Mouse (Mus musculus): ENCODE data around the gene Gm48552.

The Gm48552 gene

GRCm38 (mm10) chr10:81405588-81406201 lies 16.9 kb downstream of the Gm48552 start:
- DNase-seq (ENCODE audit: low spot score in 2 of 2) = peak; percentile 71 to 80

GRCm38 (mm10) chr10:81406504-81407440 lies 18.0 kb downstream of the Gm48552 start:
- no peak for DNase-seq (ENCODE audit: low spot score in 2 of 2)

DNA sequence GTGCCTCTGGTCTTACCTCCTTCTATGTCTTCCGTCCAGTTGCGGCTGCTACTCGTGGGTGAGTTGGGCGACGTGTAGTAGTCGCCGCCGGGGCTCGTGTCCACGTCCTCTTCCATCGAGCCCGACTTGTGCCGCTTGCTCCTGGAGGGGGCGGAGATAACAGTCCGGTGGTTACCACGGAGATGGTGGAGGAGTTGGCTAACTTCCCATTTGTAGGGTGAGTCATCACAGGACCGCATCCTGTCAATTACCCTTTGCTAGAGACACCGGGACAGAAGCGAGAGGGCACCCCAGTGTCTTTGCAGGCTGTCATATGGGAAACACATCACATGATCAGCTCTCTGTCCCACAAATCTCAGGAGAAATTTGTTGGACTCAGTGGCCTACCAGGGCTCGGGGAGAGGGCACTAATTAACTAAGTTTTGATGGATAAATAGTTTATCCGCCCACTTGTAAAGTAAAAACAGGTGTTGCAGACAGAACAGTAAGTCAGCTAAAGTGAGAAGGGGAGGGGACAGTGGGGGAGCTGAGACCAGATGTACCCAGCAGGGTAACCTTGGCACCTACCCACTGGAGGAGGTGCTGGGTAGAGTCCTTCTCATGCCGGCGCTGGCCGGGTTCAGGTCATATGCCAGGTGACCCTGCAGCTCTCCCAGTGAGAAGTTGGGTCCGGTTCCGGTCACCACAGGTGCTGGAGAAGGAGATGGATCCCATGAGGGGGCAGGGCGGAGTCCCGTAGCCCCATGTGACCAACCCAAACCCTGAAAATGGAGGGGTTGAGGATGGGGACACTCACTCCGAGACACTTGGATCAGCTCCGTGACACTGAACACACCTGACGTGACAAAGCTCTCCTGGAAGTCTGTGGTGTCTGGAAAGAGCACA lies 19.0 kb downstream of the Gm48552 start:
- peak; percentile 83 to 88 for DNase-seq (ENCODE audit: low spot score in 2 of 2)

- DNase-seq (ENCODE audit: low spot score in 2 of 2) = no peak
Observed at GRCm38 (mm10) chr10:81408424-81408729, 19.6 kb downstream of the Gm48552 start.

DNA sequence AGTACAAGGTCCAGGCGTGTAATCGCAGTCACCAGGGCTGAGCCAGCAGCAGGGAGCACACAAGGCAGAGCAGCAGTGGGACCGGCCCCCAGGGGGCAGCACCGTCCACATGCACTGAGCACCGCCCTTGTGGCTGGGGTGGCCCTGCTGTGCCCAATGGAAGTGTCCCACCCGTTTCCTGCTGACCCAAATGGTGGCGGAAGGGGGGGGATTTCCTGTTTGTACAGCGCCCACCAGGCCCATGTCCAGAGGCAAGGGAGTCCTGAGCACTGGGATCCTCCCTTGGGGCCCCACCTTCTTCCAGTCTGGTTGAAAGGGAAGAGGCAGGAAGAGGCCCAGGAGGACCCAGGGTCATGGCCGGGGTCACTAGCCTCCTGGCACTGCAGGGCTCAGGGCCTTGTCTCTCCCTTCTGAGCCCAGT lies 20.1 kb downstream of the Gm48552 start:
- peak; percentile 74 to 77 for DNase-seq (ENCODE audit: low spot score in 2 of 2)

- DNase-seq (ENCODE audit: low spot score in 2 of 2) = no peak
Observed at GRCm38 (mm10) chr10:81409330-81409729, 20.5 kb downstream of the Gm48552 start.

- DNase-seq (ENCODE audit: low spot score in 2 of 2) = no peak
Observed at GRCm38 (mm10) chr10:81410350-81410749, 21.5 kb downstream of the Gm48552 start.

GRCm38 (mm10) chr10:81410981-81411380 lies 22.2 kb downstream of the Gm48552 start:
- no peak for DNase-seq (ENCODE audit: low spot score in 2 of 2)

GRCm38 (mm10) chr10:81411471-81412400 lies 22.9 kb downstream of the Gm48552 start:
- DNase-seq (ENCODE audit: low spot score in 2 of 2) = no peak

GRCm38 (mm10) chr10:81412586-81413309 lies 23.9 kb downstream of the Gm48552 start:
- no peak for DNase-seq (ENCODE audit: low spot score in 2 of 2)

- DNase-seq (ENCODE audit: low spot score in 2 of 2) = no peak
Observed at GRCm38 (mm10) chr10:81413310-81414261, 24.8 kb downstream of the Gm48552 start.

DNA sequence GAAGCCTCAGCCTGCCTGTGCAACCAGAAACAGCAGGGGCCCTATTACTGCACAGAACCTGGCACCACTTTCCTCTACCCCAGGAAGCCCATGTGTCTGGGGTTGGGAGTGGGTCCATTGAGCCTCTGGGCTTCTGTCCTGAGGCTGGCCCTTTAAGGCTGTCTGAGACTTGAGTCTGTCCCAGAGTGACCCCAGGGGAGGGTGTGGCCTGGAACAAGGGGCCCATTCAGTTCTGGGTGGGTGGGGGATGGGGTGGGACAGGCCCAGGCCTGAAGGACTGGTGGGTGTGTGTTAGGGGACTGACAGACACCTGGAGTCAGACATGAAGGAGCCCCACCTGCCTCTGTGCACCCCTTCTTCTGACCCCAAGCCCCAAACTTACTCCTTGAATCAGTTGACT lies 25.9 kb downstream of the Gm48552 start:
- DNase-seq (ENCODE audit: low spot score in 2 of 2) = no peak

- DNase-seq (ENCODE audit: low spot score in 2 of 2) = no peak
Observed at GRCm38 (mm10) chr10:81415146-81415545, 26.3 kb downstream of the Gm48552 start.

DNA sequence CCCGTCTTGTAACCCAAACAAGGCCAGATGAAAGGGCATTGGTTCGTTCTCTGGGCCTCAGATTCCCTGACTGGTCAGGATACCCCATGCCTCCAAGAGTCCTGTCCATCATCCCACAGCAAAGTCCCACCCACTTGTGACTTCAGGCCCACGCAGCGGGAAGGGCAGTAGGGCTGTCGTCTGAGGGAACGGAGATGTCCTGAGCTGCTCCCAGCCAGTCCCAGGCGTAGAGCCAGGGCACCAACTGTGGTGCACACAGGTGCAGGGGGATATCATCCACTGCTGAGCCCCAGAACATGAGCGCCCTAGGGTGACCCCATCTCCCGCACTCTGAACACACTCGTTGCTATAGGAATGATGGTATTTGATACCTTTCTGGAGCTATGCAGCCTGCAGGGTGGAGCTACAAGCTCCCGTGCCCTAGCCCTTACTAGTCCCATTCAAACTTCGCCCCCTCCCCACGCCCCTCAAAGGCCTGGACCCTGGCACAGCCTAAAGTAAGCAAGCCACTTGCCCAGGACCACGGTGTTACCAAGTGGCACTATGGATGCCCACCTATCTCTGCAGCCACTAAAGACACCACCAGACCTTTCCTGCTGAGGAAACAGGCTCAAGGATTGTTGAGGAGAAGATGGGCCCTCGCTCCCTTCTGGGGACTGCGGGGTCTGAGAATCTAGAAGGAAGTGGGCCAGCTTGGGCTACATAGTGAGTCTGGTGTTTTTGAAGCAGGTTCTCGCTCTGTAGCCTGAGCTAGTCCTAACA lies 26.9 kb downstream of the Gm48552 start:
- no peak for DNase-seq (ENCODE audit: low spot score in 2 of 2)

- no peak for DNase-seq (ENCODE audit: low spot score in 2 of 2)
Observed at GRCm38 (mm10) chr10:81416581-81417226, 27.9 kb downstream of the Gm48552 start.

DNA sequence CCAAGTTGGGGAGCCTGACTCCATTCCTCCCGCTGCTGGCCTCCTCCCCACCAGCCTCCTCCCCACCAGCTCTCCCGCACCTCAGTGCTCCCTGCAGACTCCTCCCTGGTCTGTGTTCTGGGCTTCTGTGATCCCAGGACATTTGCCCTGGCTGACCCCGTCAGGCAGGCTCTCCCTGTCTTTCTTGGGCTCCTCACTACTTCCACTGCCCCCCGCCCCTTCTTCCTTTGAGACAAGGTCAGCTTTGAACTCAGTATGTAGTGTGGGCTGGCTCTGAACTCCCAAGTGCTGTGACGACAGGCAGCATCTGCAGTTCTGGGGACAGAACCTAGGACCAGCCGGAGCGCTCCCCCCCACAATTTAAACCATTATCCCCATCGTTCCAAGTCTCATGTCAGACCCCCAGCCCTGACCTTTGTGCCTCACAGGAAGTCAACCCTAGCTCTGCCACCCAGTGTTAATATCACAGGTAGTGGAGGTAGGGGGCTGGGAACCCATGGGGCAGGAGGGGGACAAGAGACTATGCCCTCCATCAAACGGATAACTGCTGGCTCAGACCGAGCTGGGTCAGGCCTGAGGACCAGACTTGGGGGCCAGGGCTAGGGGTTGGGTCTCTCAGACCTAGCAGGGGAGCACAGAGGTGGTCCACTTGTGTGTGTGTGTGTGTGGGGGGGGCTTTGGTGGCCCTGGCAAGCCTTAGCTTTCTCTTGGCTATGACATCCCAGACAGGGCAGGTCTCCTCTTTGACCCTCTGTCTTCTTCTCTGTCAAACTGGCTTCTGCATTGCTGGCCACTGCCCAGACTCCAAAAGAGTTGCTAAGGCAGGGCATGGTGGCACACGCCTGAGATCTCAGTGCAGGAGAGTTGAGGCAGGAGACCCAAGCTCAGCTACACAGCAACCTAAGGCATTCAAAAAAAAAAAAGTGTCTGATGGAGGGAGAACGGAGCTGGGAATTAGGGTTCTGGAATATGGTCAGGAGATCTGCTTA lies 28.7 kb downstream of the Gm48552 start:
- DNase-seq (ENCODE audit: low spot score in 2 of 2) = no peak
